In the genomic region with DNA sequence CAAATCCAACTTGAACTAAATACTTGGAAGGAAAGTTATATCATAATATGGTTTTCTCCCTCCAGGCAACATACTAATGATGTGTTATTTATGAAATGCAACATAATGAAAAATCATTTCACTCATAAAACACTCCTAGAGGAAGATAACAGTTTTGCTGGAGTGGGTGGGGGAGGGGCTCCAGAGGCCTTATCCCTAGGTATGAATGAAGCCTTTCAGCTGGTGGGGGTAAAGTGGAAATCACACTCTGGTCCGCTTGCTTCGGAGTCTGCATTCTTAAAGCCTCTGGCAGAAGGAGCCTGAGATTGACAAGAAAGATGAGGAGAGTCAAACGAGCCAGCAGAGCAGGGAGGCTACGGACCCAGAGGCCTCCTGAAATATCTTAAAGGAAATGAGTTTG, we compare ENCODE assay signal across 25 mouse cellular contexts.
"Had no signal": no experiment of that assay in that cellular context is flagged by ENCODE, and none has a peak within 500 bp of the region (broad histone marks: within the 10 kb centered on the region; RNA-seq: fewer than 3 reads in every experiment).

No protein-coding gene starts in this region.

- H3K27me3 ChIP-seq: heart, embryonic 13.5 days; heart, embryonic 15.5 days; hindbrain, embryonic 13.5 days; hindbrain, embryonic 15.5 days; kidney, embryonic 15.5 days; limb, embryonic 13.5 days had no signal

- DNase-seq: forebrain, postnatal 0 days; gastrocnemius, postnatal 14 days; gastrocnemius, postnatal 36 days; heart, adult 11 months; heart, adult 2 months; heart, postnatal 14 days; heart, postnatal 36 days; kidney, adult 11 months; kidney, adult 2 months; kidney, adult 9 months; kidney, postnatal 14 days; kidney, postnatal 36 days; layer of hippocampus, adult 9-11 months; layer of hippocampus, postnatal 36 days; left cerebral cortex, postnatal 4 days had no signal

- H3K36me3 ChIP-seq: heart, embryonic 13.5 days; heart, embryonic 15.5 days; hindbrain, embryonic 13.5 days; hindbrain, embryonic 15.5 days; kidney, embryonic 15.5 days; limb, embryonic 13.5 days had no signal

- H3K9me3 ChIP-seq: heart, embryonic 13.5 days; heart, embryonic 15.5 days; hindbrain, embryonic 13.5 days; hindbrain, embryonic 15.5 days; kidney, embryonic 15.5 days; limb, embryonic 13.5 days had no signal

- H3K9ac ChIP-seq: forebrain, postnatal 0 days; heart, embryonic 13.5 days; heart, embryonic 15.5 days; hindbrain, embryonic 13.5 days; hindbrain, embryonic 15.5 days; kidney, embryonic 15.5 days; limb, embryonic 13.5 days had no signal

- ATAC-seq: forebrain, postnatal 0 days; hindbrain, postnatal 0 days; intestine, embryonic 16.5 days had no signal

- H3K4me2 ChIP-seq: heart, embryonic 11.5 days; heart, embryonic 13.5 days; heart, embryonic 15.5 days; hindbrain, embryonic 13.5 days; hindbrain, embryonic 15.5 days; kidney, embryonic 15.5 days; limb, embryonic 13.5 days had no signal

- H3K27ac ChIP-seq: heart, adult 2 months; heart, embryonic 13.5 days; heart, embryonic 15.5 days; hindbrain, embryonic 13.5 days; hindbrain, embryonic 15.5 days; hindbrain, postnatal 0 days; kidney, embryonic 15.5 days; kidney, postnatal 0 days; limb, embryonic 13.5 days had no signal

- H3K4me1 ChIP-seq: heart, embryonic 15.5 days; kidney, embryonic 15.5 days; limb, embryonic 13.5 days had no signal

- H3K4me3 ChIP-seq: heart, adult 2 months; heart, embryonic 13.5 days; heart, embryonic 15.5 days; hindbrain, embryonic 13.5 days; hindbrain, embryonic 15.5 days; kidney, embryonic 15.5 days; limb, embryonic 13.5 days had no signal
